Mouse (Mus musculus) embryonic facial prominence, embryonic 14.5 days (tissue): ENCODE data around the gene Serpinc1. TPM values are rescaled to one million over a fixed set of nuclear protein-coding genes. Genes with fewer than 3 reads are reported as not detected.

Experiments used
- ATAC-seq: fragments of 200-750 bp; cut with Nextera tagmentation; 2 replicates; pipeline ENCODE4 v1.8.0; 2017; ENCODE audit warnings: low read depth, moderate number of reproducible peaks, moderate TSS enrichment
- DNase-seq: peaks from one replicate; pipeline ENCODE4 v3.0.0-alpha.2; 2015; ENCODE audit warnings: low spot score
- H3K27ac ChIP-seq: fragments of 300-500 bp; sonication (generic); replicated peaks from 2 replicates; pipeline ENCODE4 v1.5.1; 2014; ENCODE audit warnings: low read depth, mild to moderate bottlenecking, low read length, moderate library complexity
- H3K27me3 ChIP-seq: fragments of 300-500 bp; sonication (generic); replicated peaks from 2 replicates; pipeline ENCODE4 v1.6.1; 2014; ENCODE audit warnings: low read length; ENCODE audit not compliant: control insufficient read depth, insufficient read depth
- H3K36me3 ChIP-seq: fragments of 300-500 bp; sonication (generic); 2 replicates; pipeline ENCODE4 v1.6.1; 2014; ENCODE audit warnings: low read length, mixed read lengths; ENCODE audit not compliant: control insufficient read depth, insufficient read depth
- H3K4me1 ChIP-seq: fragments of 300-500 bp; sonication (generic); 2 replicates; pipeline ENCODE4 v1.6.1; 2014; ENCODE audit warnings: antibody characterized with exemption, low read length; ENCODE audit not compliant: control insufficient read depth, insufficient read depth
- H3K4me2 ChIP-seq: fragments of 300-500 bp; sonication (generic); 2 replicates; pipeline ENCODE4 v1.6.1; 2014; ENCODE audit warnings: low read depth, mild to moderate bottlenecking, low read length, moderate library complexity, mixed read lengths
- H3K4me3 ChIP-seq: fragments of 300-500 bp; sonication (generic); 2 replicates; pipeline ENCODE4 v1.5.1; 2014; ENCODE audit warnings: low read depth, mild to moderate bottlenecking, low read length
- H3K9ac ChIP-seq: fragments of 300-500 bp; sonication (generic); 2 replicates; pipeline ENCODE4 v1.6.1; 2014; ENCODE audit warnings: low read depth, mild to moderate bottlenecking, low read length, moderate library complexity, mixed read lengths
- H3K9me3 ChIP-seq: fragments of 300-500 bp; sonication (generic); 2 replicates; pipeline ENCODE4 v1.6.1; 2016; ENCODE audit warnings: low read length; ENCODE audit not compliant: control insufficient read depth
- WGBS: fragments of 180-500 bp; shearing (Covaris S2); extraction: QIAGEN DNeasy Blood & Tissue Kit; methylation state at CpG from one replicate; pipeline ENCODE4 v1.1.7; 2014; 5-methylcytosine and 5-hydroxymethylcytosine counted together
- polyA plus RNA-seq: library from polyadenylated mRNA; unstranded; fragments of >200 nt; fragmentation: Nextera tagmentation; extraction: Ambion mirVana; gene quantifications from 2 replicates; pipeline ENCODE4 v1.2.1, GENCODE M21; 2014

The Serpinc1 gene
- polyA plus RNA-seq, 1 experiment from 2014 or later: 1.9 TPM

DNA sequence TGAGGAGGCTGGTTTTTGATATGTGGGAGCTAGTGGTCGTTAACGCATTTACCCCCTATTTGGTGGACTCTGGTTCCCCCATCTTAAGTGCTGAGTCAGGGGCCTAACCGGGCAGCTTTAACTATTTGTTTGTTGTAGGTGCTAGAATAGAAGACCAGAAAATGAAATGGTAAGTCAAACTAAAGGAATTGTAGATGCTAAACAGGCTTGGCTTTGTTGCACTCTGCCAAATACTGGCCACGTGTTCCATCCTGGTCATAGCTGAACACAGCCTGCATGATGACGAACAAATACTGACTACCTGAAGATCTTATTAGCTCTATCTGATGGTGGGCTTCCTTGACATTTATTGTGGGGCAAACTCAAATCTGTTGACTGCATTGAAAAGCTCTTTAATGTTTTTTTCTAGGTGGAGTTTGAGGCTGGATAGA is 58.0 kb downstream of the Serpinc1 start:
- Histone ChIP-seq H3K36me3 (peaks cover 51% of the 10 kb centered on the region), H3K9ac (peak overlapping the region; percentile 88), H3K4me2 (peak overlapping the region; percentile 85), H3K27me3 (no peaks in the 10 kb centered on the region), H3K4me3 (peak overlapping the region; percentile 70), H3K4me1 (0 out of 2 replicates have a peak, but pooled peaks cover 3% of the 10 kb centered on the region), H3K27ac (peak overlapping the region; percentile 90), H3K9me3 (no peaks in the 10 kb centered on the region)
- ATAC-seq (no peak), DNase-seq (peak; percentile 35)
- under 1% methylated on average over 5 of the region's 5 CpGs for WGBS

DNA sequence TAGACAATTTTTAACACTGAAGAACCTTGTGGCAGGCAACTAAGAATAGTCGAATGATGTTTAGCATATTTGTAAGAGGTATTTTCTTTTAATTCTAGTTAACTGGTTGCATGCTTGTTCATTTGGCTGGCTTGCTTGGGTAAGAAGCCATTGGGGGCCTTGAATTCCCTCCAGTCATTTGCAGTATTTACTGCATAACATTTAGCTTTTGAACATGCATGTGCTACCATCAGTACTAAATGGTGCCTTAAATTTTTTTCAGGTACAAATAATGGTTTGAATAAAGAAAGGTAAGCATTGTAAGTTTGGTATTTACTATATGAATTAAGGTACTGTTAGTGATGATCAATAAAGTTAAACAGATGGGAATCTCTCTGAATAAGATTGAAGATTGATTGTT is 58.6 kb downstream of the Serpinc1 start:
- DNase-seq (peak; percentile 11), ATAC-seq (no peak)
- H3K27ac ChIP-seq: peak overlapping the region; percentile 90
- peak overlapping the region; percentile 85 for H3K4me2 ChIP-seq
- peak overlapping the region; percentile 70 for H3K4me3 ChIP-seq
- H3K9ac ChIP-seq: peak overlapping the region; percentile 88
- 0 out of 2 replicates have a peak, but pooled peaks cover 3% of the 10 kb centered on the region for H3K4me1 ChIP-seq
- H3K36me3 ChIP-seq: peaks cover 45% of the 10 kb centered on the region
- no peaks in the 10 kb centered on the region for H3K9me3 ChIP-seq
- H3K27me3 ChIP-seq: no peaks in the 10 kb centered on the region
- WGBS: 0% methylated on average over 1 of the region's 1 CpGs

DNA sequence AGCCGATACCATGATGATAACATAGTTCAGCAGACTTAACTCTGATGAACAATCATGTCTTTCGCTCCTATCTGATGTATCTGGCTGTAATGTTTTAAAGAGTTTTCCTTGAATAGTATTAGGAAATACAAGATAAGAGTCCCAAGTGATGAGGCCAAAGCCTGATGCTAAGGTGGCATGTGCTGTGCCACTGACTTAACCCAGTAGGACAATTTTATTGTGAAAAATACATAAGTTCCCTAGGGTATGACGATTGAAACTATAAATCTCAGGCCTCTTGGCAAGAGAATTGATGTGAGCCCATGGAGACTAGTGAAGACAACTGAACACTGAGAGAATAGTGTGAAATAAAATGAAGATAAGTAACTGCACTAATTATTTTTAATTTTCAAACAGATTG is 59.2 kb downstream of the Serpinc1 start:
- peaks cover 42% of the 10 kb centered on the region for H3K36me3 ChIP-seq
- H3K9me3 ChIP-seq: no peaks in the 10 kb centered on the region
- 0 out of 2 replicates have a peak, but pooled peaks cover 3% of the 10 kb centered on the region for H3K4me1 ChIP-seq
- peak overlapping the region; percentile 85 for H3K4me2 ChIP-seq
- WGBS: 22% methylated on average over 3 of the region's 3 CpGs
- peak overlapping the region; percentile 90 for H3K27ac ChIP-seq
- no peaks in the 10 kb centered on the region for H3K27me3 ChIP-seq
- ATAC-seq: no peak
- H3K9ac ChIP-seq: peak overlapping the region; percentile 68
- H3K4me3 ChIP-seq: peak overlapping the region; percentile 70
- no peak for DNase-seq

GRCm38 (mm10) chr1:161038004-161038403 is 59.6 kb downstream of the Serpinc1 start:
- peak overlapping the region; percentile 90 for H3K27ac ChIP-seq
- ATAC-seq (no peak), DNase-seq (no peak)
- no peaks in the 10 kb centered on the region for H3K9me3 ChIP-seq
- peaks cover 43% of the 10 kb centered on the region for H3K36me3 ChIP-seq
- H3K4me1 ChIP-seq: 0 out of 2 replicates have a peak, but pooled peaks cover 3% of the 10 kb centered on the region
- H3K4me2 ChIP-seq: peak overlapping the region; percentile 85
- 34% methylated on average over 3 of the region's 3 CpGs for WGBS
- H3K4me3 ChIP-seq: peak overlapping the region; percentile 70
- no peaks in the 10 kb centered on the region for H3K27me3 ChIP-seq
- H3K9ac ChIP-seq: peak overlapping the region; percentile 68

DNA sequence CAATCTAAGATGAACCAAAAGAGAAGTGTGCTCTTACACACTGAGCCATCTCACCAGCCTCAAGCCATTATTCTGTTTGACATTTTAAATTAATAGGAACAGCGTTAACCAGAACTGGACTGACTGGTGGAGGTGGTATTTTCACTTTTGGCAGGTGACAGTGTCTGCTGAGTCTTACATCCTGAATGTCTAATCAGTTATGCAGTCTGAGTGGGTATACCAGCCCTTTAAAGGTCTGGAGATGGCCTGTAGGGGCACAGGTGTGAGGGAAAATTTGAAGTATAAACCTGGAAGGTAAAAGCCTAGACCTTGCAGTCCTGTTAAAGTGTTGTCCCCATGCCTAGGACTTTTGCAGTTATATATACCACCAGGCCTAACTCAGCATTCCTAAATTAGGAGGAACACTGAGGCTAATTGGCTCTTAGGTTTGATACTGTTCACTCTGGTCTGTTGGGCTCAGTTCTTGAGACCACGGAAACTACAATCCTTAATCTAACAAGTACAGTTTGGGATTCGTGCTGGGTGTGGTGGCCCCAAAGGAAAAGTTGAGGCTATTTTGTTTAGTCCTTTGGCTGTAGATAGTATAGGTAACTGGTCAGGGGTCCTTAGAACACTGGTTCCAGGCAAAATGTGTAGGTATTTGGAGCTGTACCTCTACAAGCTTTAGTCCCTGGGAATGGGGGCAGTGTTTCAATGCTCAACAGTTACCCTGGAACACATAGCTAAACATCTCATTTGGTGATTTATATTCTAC is 60.8 kb downstream of the Serpinc1 start:
- Histone ChIP-seq H3K36me3 (peaks cover 46% of the 10 kb centered on the region), H3K27ac (no peak overlapping the region; the same call in 1 of the 2 replicates), H3K4me1 (no peaks in the 10 kb centered on the region), H3K4me3 (no peak overlapping the region), H3K9ac (no peak overlapping the region), H3K4me2 (no peak overlapping the region), H3K9me3 (no peaks in the 10 kb centered on the region), H3K27me3 (no peaks in the 10 kb centered on the region)
- ATAC-seq: peak; percentile 3; the same call in 1 of the 2 replicates
- 11% methylated on average over 3 of the region's 3 CpGs for WGBS
- peak; percentile 38 for DNase-seq

GRCm38 (mm10) chr1:161039741-161040425 is 61.5 kb downstream of the Serpinc1 start:
- Histone ChIP-seq H3K4me1 (no peaks in the 10 kb centered on the region), H3K4me3 (no peak overlapping the region), H3K9ac (no peak overlapping the region), H3K9me3 (no peaks in the 10 kb centered on the region), H3K4me2 (no peak overlapping the region), H3K27me3 (no peaks in the 10 kb centered on the region), H3K27ac (no peak overlapping the region; the same call in 1 of the 2 replicates), H3K36me3 (peaks cover 48% of the 10 kb centered on the region)
- DNase-seq (peak; percentile 48), ATAC-seq (peak; percentile 47)
- WGBS: 20% methylated on average over 3 of the region's 3 CpGs

DNA sequence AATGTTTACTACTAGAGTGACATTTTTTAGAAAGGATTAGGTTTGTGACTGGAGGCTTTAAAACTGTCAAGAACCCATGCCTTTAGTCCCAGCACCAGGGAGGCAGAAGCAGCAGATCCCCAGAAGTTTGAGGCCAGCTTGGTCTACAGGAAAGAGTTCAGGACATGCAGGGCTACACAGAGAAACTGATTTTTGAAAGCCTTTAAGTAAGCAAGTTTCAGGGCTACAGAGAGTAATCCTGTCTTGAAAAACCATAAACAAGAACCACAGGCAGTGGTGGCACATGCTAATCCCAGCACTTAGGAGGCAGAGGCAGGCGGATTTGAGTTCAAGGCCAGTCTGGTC is 62.0 kb downstream of the Serpinc1 start:
- no peaks in the 10 kb centered on the region for H3K9me3 ChIP-seq
- no peak overlapping the region for H3K9ac ChIP-seq
- no peaks in the 10 kb centered on the region for H3K27me3 ChIP-seq
- WGBS: 57% methylated on average over 1 of the region's 1 CpGs
- H3K4me2 ChIP-seq: no peak overlapping the region
- H3K4me1 ChIP-seq: no peaks in the 10 kb centered on the region
- peaks cover 53% of the 10 kb centered on the region for H3K36me3 ChIP-seq
- 0 out of 2 replicates have a peak overlapping the region, but pooled peaks have one; percentile 40 for H3K27ac ChIP-seq
- H3K4me3 ChIP-seq: no peak overlapping the region
- DNase-seq (no peak), ATAC-seq (0 out of 2 replicates have a peak, but pooled peaks have one; percentile 5)

DNA sequence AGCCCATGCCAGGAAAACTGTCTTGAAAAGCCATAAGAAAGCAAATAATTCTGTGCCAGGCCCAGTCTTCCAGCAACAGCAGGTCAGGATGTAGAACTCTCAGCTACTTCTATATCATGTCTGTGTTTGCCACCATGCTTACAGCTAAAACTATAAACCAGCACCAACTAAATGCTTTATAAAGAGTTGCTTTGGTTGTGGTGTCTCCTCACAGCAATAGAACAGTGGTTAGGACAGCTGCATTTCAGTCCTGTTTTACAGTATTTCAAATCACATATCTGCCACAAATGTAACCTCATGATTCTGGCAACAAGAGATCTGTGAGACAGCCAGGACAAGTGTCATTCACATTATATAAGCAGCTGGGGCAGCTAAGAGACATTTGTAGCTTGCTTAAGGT is 62.5 kb downstream of the Serpinc1 start:
- no peak overlapping the region for H3K4me2 ChIP-seq
- 0 out of 2 replicates have a peak overlapping the region, but pooled peaks have one; percentile 40 for H3K27ac ChIP-seq
- peaks cover 52% of the 10 kb centered on the region for H3K36me3 ChIP-seq
- no peak for ATAC-seq
- no peak overlapping the region for H3K9ac ChIP-seq
- H3K4me3 ChIP-seq: no peak overlapping the region
- no peaks in the 10 kb centered on the region for H3K27me3 ChIP-seq
- DNase-seq: no peak
- H3K9me3 ChIP-seq: no peaks in the 10 kb centered on the region
- no peaks in the 10 kb centered on the region for H3K4me1 ChIP-seq
